ENCODE assay signal across 22 mouse cellular contexts in the genomic region with DNA sequence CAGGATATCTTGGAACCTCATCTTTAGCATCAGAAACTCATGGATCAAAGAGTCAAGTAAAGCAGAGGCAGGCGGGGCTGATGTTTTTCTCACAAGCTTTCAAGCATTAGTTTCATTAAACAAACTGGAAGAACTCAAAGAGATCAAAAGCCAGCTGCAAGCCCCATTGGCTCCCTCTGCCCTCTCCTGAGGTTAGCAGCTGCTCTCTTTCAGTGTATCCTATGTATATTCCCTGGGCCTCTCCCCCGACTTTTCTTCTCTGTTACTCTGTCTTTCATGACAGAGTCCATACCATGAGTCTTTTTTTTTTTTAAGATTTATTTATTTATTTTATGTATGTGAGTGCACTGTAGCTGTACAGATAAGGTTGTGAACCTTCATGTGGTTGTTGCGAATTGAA. TPM values are rescaled to one million over a fixed set of nuclear protein-coding genes. Genes with fewer than 3 reads are reported as not detected.
"Had no signal": no experiment of that assay in that cellular context is flagged by ENCODE, and none has a peak within 500 bp of the region (broad histone marks: within the 10 kb centered on the region; RNA-seq: fewer than 3 reads in every experiment).

No protein-coding gene starts in this region.

- H3K27me3 ChIP-seq: midbrain, embryonic 15.5 days; neural tube, embryonic 13.5 days had no signal

- H3K4me2 ChIP-seq: liver, embryonic 13.5 days; midbrain, embryonic 12.5 days; midbrain, embryonic 15.5 days; neural tube, embryonic 13.5 days had no signal

- DNase-seq: kidney, adult 18-20 months; kidney, adult 9 months; kidney, postnatal 10 days; kidney, postnatal 36 days; layer of hippocampus, postnatal 36 days; liver, embryonic 13.5 days; retina, postnatal 1 day; right cerebral cortex, postnatal 25 days; spleen, adult 18-20 months; thymus, postnatal 25 days had no signal

- H3K4me3 ChIP-seq: left cerebral cortex, adult 2 months; liver, embryonic 13.5 days; midbrain, embryonic 12.5 days; midbrain, embryonic 15.5 days; neural tube, embryonic 13.5 days had no signal

- H3K36me3 ChIP-seq: liver, embryonic 13.5 days; midbrain, embryonic 12.5 days; midbrain, embryonic 15.5 days; neural tube, embryonic 13.5 days had no signal

- ATAC-seq: hindbrain, postnatal 0 days; inflammation-experienced regulatory T-cells, adult 6 months; intestine, embryonic 16.5 days; midbrain, embryonic 15.5 days had no signal

- H3K9me3 ChIP-seq: liver, embryonic 13.5 days; midbrain, embryonic 12.5 days; midbrain, embryonic 15.5 days; neural tube, embryonic 13.5 days had no signal

- H3K9ac ChIP-seq: liver, embryonic 13.5 days; midbrain, embryonic 12.5 days; midbrain, embryonic 15.5 days; neural tube, embryonic 13.5 days had no signal

- H3K27ac ChIP-seq: hindbrain, postnatal 0 days; left cerebral cortex, adult 2 months; liver, embryonic 13.5 days; macrophage; midbrain, embryonic 12.5 days; midbrain, embryonic 15.5 days; neural tube, embryonic 13.5 days had no signal

RNA-seq across cellular contexts. Expression of gene Nkain4, which starts 5.7 kb away (rescaled TPM):
- polyA plus RNA-seq: inflammation-experienced regulatory T-cells, adult 6 months; macrophage had no signal

RNA-seq across cellular contexts. Expression of gene Birc7, which starts 31.4 kb away (rescaled TPM):
- polyA plus RNA-seq: inflammation-experienced regulatory T-cells, adult 6 months; limb, embryonic 11.5 days; limb, embryonic 14.5 days; liver, adult 2 months; liver, embryonic 13.5 days; liver, embryonic 16.5 days; macrophage had no signal
